Mouse (Mus musculus): Measurements from ENCODE around the gene Itpr1. TPM values are rescaled to one million over a fixed set of nuclear protein-coding genes. Genes with fewer than 3 reads are reported as not detected.

Gene Itpr1
- polyA plus RNA-seq, 1 experiment, result 0.07 TPM

DNA sequence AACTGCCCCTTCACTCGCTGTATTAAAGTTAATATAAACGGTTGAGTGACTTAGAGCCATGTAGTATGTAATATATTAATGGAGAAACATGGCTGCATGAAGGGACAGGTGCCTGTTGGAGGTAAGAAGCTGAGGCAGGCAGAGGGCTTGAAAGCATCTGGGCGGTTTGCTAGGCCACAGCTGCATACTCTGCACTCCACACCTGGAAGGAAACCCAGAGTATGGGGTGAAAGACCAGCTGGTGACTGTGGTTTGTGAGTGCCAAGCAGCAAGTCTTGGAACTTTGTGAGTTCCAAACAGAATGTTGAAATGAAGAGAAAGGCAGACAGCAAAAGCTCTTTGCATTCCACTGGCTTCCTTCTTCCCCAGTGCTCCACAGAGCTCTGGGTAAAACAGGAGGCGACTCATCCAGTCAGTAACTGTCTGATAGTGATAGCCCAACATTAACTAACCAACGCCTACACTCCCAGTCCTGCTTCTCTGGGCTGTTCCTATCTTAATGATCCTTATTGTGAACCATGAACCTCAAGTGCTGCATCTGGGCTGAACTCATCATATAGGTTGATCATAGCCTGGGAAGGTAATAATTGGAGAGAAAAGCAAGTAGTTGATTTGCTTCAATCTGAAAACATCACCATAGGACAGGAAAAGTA lies 5.9 kb upstream of the Itpr1 start:
- TF ChIP-seq GATA1 (IDR thresholded peaks at IDR 0.05; ENCODE audit: low read length) (no peak), TAL1 (IDR thresholded peaks at IDR 0.05; ENCODE audit: low read length) (no peak; the same call in 2 of the 3 replicates)
- Histone ChIP-seq H3K4me3 (replicated peaks) (no peak overlapping the region), H3K36me3 (ENCODE audit: control insufficient read depth) (no peaks in the 10 kb centered on the region), H3K27me3 (ENCODE audit: control insufficient read depth) (no peaks in the 10 kb centered on the region), H3K4me1 (ENCODE audit: control insufficient read depth) (peaks cover 29% of the 10 kb centered on the region), H3K9me3 (ENCODE audit: control insufficient read depth, low read length) (no peaks in the 10 kb centered on the region)

DNA sequence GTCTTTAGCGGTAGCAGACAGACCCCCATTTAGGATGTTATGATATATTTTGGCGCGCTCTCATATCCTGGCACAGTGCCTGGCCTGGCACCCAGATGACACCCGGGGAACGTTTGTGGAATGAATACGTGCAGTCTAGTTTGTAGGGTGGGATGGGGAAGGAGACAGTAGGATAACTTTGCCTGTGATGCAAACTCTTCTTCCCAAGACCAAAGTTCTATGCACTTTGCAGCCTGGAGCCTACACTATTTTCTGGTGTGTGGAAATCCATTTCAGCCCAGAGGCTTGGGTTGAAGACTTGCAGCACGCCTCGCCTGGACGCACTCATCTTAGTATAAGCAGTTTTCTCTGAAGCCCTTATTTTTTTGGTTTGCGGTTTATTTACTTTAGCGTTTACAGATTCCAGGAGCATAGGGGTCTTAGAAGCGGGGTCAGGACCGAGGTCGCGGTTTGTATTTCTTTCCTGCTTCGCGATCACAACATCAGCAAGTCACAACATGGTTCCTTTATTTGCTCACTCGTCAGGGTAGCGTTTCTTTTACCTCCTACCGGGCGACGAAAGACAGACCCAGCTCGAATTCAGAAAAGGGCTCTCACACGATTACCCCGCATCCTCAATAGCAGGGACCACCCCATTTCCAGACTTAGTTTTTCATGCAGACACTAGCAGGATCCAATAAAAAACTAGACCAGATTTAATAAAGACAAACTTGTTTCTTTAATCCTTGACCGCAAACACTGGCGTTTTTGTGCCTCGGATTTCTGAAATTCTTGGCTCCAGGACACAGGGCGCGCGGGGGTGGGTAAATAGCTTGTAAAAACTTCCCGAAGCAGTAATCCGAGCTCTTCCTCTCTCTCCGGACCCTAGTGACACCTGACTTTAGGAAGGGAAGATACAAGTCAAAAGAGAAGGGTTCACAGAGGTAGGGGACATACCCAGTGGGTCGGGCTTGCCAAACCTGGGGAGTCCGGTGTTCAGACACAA lies 708 bp upstream of the Itpr1 start:
- Histone ChIP-seq H3K27me3 (ENCODE audit: control insufficient read depth) (no peaks in the 10 kb centered on the region), H3K4me3 (replicated peaks) (peak overlapping the region; percentile 86), H3K4me1 (ENCODE audit: control insufficient read depth) (peaks cover 45% of the 10 kb centered on the region), H3K9me3 (ENCODE audit: control insufficient read depth, low read length) (no peaks in the 10 kb centered on the region), H3K36me3 (ENCODE audit: control insufficient read depth) (no peaks in the 10 kb centered on the region)
- no peak for TF ChIP-seq GATA1 (IDR thresholded peaks at IDR 0.05; ENCODE audit: low read length)
- TF ChIP-seq TAL1 (IDR thresholded peaks at IDR 0.05; ENCODE audit: low read length), result no peak

DNA sequence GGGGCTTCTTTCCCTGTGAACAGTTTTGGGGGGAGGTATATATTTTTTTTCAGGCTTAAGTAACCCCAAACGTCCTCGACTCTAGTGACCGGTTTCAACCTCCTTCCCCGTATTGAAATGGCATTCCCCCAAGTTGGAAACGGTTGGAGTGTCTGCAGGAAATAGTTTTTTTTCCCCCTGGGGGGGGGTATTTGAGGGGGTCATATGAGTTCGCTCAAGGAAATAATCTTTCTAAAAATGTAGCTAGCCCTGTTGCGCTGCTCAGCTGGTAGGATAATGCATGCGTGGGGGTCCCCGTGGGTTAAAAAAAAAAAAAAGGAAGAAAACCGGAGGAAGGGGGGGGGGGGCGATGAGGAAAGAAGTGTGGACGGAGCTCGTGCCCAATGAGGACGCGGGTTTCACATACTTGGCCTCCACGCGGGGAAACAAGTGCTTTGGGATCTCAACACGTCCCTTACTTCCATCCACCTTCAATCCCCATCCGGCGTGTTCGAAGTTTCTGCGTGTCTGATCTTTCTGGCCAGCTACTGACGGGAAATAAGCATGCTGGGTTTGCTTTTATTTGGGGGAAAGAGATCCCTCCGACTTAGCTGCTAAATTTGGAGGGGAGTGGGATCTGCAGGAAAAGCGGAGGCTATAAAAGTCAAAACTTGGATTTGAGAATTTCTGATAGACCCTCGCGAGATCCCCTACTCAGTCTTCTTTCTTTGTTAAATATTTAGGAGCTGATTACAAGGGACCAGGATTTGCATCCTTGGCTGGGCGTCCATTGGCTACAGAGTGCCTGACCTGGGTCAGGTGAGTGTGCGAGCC lies 791 bp downstream of the Itpr1 start:
- H3K4me1 ChIP-seq (ENCODE audit: control insufficient read depth), result peaks cover 37% of the 10 kb centered on the region

DNA sequence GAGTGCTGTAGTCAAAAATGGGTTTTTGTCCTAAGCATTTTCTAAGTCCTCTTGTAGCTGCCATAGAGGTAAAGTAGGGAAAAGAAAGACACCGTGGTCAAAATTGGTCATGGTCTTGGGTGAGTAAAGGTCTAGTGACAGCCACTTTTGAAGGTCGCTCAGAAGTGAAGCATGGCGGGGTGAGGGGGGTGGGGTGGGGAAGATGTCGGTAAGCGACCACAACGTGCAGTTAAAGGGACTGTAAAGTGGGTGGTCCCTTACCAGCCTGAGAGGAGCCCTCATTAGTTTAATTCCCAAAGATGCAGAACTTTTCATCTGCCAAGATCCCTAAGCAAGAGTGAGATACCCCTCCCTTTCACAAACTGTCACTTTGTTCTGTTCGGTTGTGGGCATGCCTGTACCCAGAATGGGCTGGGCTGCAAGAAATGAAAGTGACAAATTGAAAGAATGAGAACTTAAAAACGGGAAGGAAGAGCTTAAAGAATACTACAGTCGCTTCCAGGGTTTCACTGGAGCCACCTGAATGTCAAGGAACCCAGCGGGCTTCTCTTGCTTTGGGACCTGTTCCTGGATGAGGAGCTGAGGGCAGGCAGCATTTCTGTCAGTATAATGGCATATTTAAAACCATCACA lies 1.5 kb downstream of the Itpr1 start:
- TF ChIP-seq GATA1 (IDR thresholded peaks at IDR 0.05; ENCODE audit: low read length), result no peak
- no peak for TF ChIP-seq TAL1 (IDR thresholded peaks at IDR 0.05; ENCODE audit: low read length)
- Histone ChIP-seq H3K27me3 (ENCODE audit: control insufficient read depth) (no peaks in the 10 kb centered on the region), H3K4me1 (ENCODE audit: control insufficient read depth) (peaks cover 37% of the 10 kb centered on the region), H3K9me3 (ENCODE audit: control insufficient read depth, low read length) (no peaks in the 10 kb centered on the region), H3K36me3 (ENCODE audit: control insufficient read depth) (no peaks in the 10 kb centered on the region), H3K4me3 (replicated peaks) (peak overlapping the region; percentile 86)

More for the DNA sequence above, 791 bp downstream of the Itpr1 start:
- TF ChIP-seq GATA1 (IDR thresholded peaks at IDR 0.05; ENCODE audit: low read length) (no peak), TAL1 (IDR thresholded peaks at IDR 0.05; ENCODE audit: low read length) (no peak)
- Histone ChIP-seq H3K27me3 (ENCODE audit: control insufficient read depth) (no peaks in the 10 kb centered on the region), H3K9me3 (ENCODE audit: control insufficient read depth, low read length) (no peaks in the 10 kb centered on the region), H3K4me3 (replicated peaks) (peak overlapping the region; percentile 86), H3K36me3 (ENCODE audit: control insufficient read depth) (no peaks in the 10 kb centered on the region)

DNA sequence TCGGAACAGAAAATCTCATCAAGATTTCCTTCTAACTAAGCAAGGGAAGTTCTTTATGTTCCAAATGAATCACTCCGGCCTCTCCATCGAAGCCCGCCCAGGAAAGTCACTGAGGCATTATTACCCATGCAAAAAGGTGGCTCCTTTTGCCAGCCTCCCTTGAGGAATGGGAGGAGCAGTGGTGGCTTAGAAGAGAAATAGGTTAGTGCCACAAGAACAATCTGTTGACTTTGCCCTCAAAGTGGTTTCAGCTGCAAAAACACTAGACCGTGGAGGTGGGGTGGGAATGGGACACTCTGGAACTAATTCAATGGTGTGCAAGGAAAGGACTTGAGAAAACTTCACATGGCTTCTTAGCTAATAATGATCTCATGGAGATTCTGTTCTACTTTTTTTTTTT lies 3.2 kb downstream of the Itpr1 start:
- Histone ChIP-seq H3K4me3 (replicated peaks) (no peak overlapping the region), H3K9me3 (ENCODE audit: control insufficient read depth, low read length) (no peaks in the 10 kb centered on the region), H3K36me3 (ENCODE audit: control insufficient read depth) (no peaks in the 10 kb centered on the region), H3K27me3 (ENCODE audit: control insufficient read depth) (no peaks in the 10 kb centered on the region), H3K4me1 (ENCODE audit: control insufficient read depth) (peaks cover 33% of the 10 kb centered on the region)
- TF ChIP-seq TAL1 (IDR thresholded peaks at IDR 0.05; ENCODE audit: low read length) (no peak), GATA1 (IDR thresholded peaks at IDR 0.05; ENCODE audit: low read length) (no peak)

DNA sequence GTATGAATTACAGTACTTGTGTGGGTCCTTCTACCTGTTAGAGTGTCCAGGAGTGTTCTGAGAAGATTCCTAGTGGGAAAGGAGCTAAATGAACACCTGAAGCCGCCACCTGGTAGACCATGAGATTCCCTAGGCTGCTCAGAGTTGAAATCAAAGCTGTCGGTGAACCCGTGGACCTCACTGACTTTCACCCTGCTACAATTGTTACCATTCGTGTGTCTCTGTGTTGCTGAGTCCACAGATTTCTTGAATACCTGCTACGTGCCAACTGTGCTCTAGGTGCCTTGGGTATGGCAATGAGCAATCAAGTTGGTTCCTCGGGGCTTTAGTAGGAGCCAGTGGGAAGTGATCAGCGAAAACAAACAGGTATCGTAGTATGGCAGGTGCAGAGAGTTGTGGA lies 3.9 kb downstream of the Itpr1 start:
- Histone ChIP-seq H3K4me3 (replicated peaks) (no peak overlapping the region), H3K27me3 (ENCODE audit: control insufficient read depth) (no peaks in the 10 kb centered on the region), H3K36me3 (ENCODE audit: control insufficient read depth) (no peaks in the 10 kb centered on the region), H3K9me3 (ENCODE audit: control insufficient read depth, low read length) (no peaks in the 10 kb centered on the region), H3K4me1 (ENCODE audit: control insufficient read depth) (peaks cover 27% of the 10 kb centered on the region)
- TF ChIP-seq GATA1 (IDR thresholded peaks at IDR 0.05; ENCODE audit: low read length), result no peak
- no peak for TF ChIP-seq TAL1 (IDR thresholded peaks at IDR 0.05; ENCODE audit: low read length)

DNA sequence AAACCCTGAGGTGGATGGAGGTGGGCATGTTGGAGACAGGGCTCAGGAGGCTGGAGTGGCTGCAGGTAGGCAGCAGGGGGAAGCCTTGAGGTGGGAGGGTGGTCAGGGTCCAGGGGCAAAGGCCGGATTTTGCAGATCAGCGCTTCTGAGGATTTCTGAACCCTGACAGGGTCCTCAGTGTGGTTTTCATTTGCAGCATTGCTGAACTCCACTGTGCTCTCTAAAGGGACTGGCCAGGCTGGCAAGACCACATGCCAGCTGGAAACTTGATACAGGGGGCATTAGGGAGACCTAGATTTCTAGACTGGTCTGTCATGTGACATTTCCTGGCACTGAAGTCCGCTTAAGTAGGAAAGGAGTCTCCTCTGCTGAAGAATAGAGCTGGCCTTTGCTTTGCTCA lies 5.1 kb downstream of the Itpr1 start:
- Histone ChIP-seq H3K4me1 (ENCODE audit: control insufficient read depth) (peaks cover 16% of the 10 kb centered on the region), H3K4me3 (replicated peaks) (no peak overlapping the region), H3K9me3 (ENCODE audit: control insufficient read depth, low read length) (no peaks in the 10 kb centered on the region), H3K36me3 (ENCODE audit: control insufficient read depth) (no peaks in the 10 kb centered on the region), H3K27me3 (ENCODE audit: control insufficient read depth) (no peaks in the 10 kb centered on the region)
- TF ChIP-seq TAL1 (IDR thresholded peaks at IDR 0.05; ENCODE audit: low read length) (no peak), GATA1 (IDR thresholded peaks at IDR 0.05; ENCODE audit: low read length) (no peak)

DNA sequence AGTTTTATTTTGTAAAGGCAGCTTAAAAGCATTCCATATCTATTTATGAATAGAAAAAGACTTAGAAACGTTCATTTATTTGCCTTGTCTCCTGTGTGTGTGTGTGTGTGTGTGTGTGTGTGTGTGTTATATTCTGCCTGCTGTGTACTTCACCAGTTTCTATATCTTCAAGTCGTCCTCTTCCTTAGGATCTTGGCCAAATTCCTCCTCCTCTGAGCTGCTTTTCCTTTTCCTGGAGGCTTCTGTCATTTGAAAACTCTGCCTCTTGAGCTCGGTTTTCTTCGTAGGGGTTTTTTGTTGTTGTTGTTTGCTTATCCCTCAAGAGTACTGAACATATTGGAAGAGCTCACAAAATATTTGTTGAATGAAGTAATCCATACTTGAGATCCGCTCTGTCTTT lies 9.5 kb downstream of the Itpr1 start:
- Histone ChIP-seq H3K9me3 (ENCODE audit: control insufficient read depth, low read length) (no peaks in the 10 kb centered on the region), H3K27me3 (ENCODE audit: control insufficient read depth) (no peaks in the 10 kb centered on the region), H3K4me3 (replicated peaks) (no peak overlapping the region)

More for the DNA sequence above, 9.5 kb downstream of the Itpr1 start:
- Histone ChIP-seq H3K4me1 (ENCODE audit: control insufficient read depth) (no peaks in the 10 kb centered on the region), H3K36me3 (ENCODE audit: control insufficient read depth) (no peaks in the 10 kb centered on the region)
- no peak for TF ChIP-seq TAL1 (IDR thresholded peaks at IDR 0.05; ENCODE audit: low read length)

All from erythroblast, embryonic 14.5 days (primary cell).